Mouse (Mus musculus): ENCODE measurements around the gene Myh10. TPM values are rescaled to one million over a fixed set of nuclear protein-coding genes. Genes with fewer than 3 reads are reported as not detected.
"Not testable (repeated sequence)": the region's sequence is repeated elsewhere in the genome, so short reads cannot be mapped to it uniquely, and the experiment has no call there.

Gene Myh10
- polyA plus RNA-seq, 1 experiment from 2014 or later, result 219 TPM

DNA sequence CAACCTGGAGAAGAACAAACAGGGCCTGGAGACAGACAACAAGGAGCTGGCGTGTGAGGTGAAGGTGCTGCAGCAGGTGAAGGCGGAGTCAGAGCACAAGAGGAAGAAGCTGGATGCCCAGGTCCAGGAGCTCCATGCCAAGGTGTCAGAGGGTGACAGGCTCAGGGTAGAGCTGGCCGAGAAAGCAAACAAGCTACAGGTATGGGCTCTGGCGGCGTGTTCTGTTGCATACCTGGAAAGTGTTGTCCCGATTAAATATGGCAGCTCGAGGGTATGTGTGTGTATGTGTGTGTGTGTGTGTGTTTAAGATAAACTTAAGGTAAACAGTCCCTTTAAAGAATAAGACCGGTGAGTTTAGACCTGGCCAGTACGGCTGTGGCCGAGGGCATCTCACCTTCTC lies 106.9 kb downstream of the Myh10 start:
- H3K36me3 ChIP-seq, result peaks cover 99% of the 10 kb centered on the region
- no peaks in the 10 kb centered on the region for H3K9me3 ChIP-seq (replicated peaks)
- no peaks in the 10 kb centered on the region for H3K27me3 ChIP-seq (replicated peaks)
- no peaks in the 10 kb centered on the region for H3K4me1 ChIP-seq (replicated peaks)
- ATAC-seq (ENCODE audit: insufficient number of reproducible peaks, low FRiP score), result no peak
- WGBS, result 93% methylated on average over 10 of the region's 10 CpGs
- no peak overlapping the region for H3K27ac ChIP-seq (ENCODE audit: poor library complexity, severe bottlenecking)
- H3K4me2 ChIP-seq, result no peak overlapping the region
- H3K9ac ChIP-seq, result no peak overlapping the region
- no peak overlapping the region for H3K4me3 ChIP-seq

DNA sequence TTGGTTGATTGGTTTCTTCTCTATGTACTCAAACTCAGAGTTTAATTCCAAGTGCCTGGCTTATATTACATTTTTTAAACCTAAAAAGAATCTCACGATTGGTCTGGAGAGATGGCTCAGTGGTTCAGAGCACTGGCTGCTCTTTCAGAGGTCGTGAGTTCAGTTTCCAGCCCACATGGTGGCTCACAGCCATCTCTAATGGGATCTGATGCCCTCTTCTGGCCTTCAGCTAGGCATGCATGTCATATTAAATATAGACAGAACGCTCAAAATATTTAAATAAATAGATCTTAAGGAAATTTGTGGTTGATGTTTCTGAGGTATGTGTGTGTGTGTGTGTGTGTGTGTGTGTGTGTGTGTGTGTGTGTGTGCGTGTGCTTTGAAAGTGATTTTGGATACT lies 113.8 kb downstream of the Myh10 start:
- no peak overlapping the region for H3K4me3 ChIP-seq
- no peak overlapping the region for H3K9ac ChIP-seq
- H3K27me3 ChIP-seq (replicated peaks), result no peaks in the 10 kb centered on the region
- peaks cover 98% of the 10 kb centered on the region for H3K36me3 ChIP-seq
- no peak overlapping the region for H3K4me2 ChIP-seq
- 74% methylated on average over 4 of the region's 4 CpGs for WGBS
- ATAC-seq (ENCODE audit: insufficient number of reproducible peaks, low FRiP score), result no peak
- H3K4me1 ChIP-seq (replicated peaks), result no peaks in the 10 kb centered on the region
- no peak overlapping the region for H3K27ac ChIP-seq (ENCODE audit: poor library complexity, severe bottlenecking)
- no peaks in the 10 kb centered on the region for H3K9me3 ChIP-seq (replicated peaks)

DNA sequence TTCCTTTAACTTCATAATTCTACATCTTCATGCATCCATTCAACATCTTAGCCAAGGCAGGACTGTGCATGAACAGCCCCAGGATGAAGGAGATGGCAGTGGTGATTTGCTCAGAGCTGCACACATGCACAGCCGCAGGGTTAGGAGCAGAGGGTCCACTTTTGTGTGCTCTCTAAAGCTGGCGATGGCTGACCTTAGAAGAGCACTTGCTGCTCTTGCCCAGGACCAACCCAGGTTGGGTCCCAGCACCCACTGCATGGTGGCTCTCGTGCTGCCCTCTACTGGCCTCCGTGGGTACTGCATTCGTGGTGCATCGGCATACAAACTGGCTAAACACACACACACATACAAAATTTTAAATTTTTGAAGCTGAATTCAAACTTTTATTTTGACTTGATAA lies 116.4 kb downstream of the Myh10 start:
- Histone ChIP-seq H3K4me3 (no peak overlapping the region), H3K4me2 (no peak overlapping the region), H3K9me3 (replicated peaks) (no peaks in the 10 kb centered on the region), H3K27me3 (replicated peaks) (no peaks in the 10 kb centered on the region), H3K4me1 (replicated peaks) (no peaks in the 10 kb centered on the region), H3K36me3 (peaks cover 98% of the 10 kb centered on the region), H3K9ac (no peak overlapping the region), H3K27ac (ENCODE audit: poor library complexity, severe bottlenecking) (no peak overlapping the region)
- ATAC-seq (ENCODE audit: insufficient number of reproducible peaks, low FRiP score), result no peak
- WGBS, result 38% methylated on average over 6 of the region's 6 CpGs

DNA sequence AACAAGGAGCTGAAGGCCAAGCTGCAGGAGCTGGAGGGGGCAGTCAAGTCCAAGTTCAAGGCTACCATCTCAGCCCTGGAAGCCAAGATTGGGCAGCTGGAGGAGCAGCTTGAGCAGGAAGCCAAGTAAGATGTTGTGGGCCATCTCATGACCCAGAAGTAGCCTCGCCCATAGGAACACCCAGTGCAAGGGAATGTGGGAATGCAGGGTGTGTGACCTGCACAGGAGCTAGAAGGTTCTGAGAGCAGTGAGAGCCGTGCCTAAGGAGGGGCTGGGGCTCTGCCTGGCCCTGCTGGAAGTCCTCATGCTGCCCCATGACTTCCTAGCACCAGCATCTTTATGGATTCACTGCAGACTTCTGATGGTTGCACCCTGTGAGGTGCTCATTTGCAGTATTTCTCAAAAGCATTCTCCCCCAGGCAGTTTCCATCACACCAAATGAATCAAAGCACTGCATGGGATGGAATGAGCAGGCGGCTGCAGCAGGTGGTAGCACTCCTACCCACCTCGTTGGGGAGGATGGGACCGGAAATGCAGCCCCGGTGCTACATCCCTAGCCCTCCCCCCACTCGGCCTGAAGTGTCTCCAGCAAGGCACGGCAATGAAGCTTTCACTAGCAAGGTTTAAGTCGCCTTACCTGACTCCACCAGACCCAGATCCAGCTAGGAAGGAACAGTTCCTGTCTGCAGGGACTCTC lies 120.7 kb downstream of the Myh10 start:
- H3K9me3 ChIP-seq (replicated peaks), result no peaks in the 10 kb centered on the region
- no peaks in the 10 kb centered on the region for H3K4me1 ChIP-seq (replicated peaks)
- H3K4me3 ChIP-seq, result no peak overlapping the region
- ATAC-seq (ENCODE audit: insufficient number of reproducible peaks, low FRiP score), result no peak
- no peak overlapping the region for H3K4me2 ChIP-seq
- 80% methylated on average over 9 of the region's 9 CpGs for WGBS
- no peaks in the 10 kb centered on the region for H3K27me3 ChIP-seq (replicated peaks)
- H3K27ac ChIP-seq (ENCODE audit: poor library complexity, severe bottlenecking), result no peak overlapping the region
- peaks cover 95% of the 10 kb centered on the region for H3K36me3 ChIP-seq
- H3K9ac ChIP-seq, result no peak overlapping the region

DNA sequence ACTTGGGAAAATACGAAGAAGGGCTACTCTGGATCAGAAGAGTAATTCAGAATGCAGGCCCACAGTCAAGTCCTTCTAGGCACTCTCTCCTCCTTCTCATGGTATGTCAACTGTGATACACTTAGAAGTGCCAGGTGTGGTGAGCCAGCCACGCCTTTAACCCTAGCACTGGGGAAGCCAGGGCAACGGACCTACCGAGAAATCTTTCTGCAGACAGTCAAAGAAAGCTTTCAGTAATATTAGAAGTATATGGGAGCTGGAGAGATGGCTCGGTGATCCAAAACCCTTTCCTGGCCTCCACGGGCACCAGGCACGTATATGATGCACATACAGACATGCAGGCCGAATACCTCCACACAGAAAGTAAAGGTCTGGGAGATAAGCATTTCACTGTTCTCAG lies 127.1 kb downstream of the Myh10 start:
- H3K9ac ChIP-seq, result no peak overlapping the region
- 87% methylated on average over 8 of the region's 8 CpGs for WGBS

DNA sequence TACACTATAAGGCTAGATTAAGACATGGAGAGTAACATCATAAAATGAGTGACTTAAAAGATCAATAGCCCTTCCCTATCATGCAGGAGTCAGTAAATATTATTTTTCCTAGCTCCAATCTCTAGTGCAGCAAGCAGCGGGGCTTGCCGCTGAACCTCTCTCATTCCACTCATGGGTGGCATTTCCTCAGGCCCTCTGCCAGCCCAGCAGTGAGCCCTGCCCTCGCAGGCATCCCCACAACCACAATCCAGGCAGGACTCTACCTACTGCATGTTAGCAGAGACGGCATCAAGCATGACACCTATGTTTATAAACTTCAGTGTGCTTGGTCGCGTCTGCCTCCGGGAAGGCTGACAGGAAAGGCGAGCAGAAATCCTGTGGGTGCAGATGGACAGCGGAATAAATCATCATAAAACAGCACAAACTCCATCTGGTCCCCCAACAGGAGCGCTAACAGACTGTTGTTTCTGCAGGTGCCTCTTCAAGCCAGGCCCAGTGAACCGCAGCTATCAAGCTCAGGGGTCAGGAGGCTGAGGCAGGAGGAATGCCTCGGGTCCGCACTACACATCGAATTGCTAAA lies 128.0 kb downstream of the Myh10 start:
- Histone ChIP-seq H3K36me3 (peaks cover 85% of the 10 kb centered on the region), H3K27ac (ENCODE audit: poor library complexity, severe bottlenecking) (no peak overlapping the region), H3K4me3 (no peak overlapping the region), H3K9ac (no peak overlapping the region), H3K9me3 (replicated peaks) (no peaks in the 10 kb centered on the region), H3K4me2 (no peak overlapping the region), H3K27me3 (replicated peaks) (no peaks in the 10 kb centered on the region), H3K4me1 (replicated peaks) (no peaks in the 10 kb centered on the region)
- 93% methylated on average over 14 of the region's 14 CpGs for WGBS
- no peak for ATAC-seq (ENCODE audit: insufficient number of reproducible peaks, low FRiP score)

More for the DNA sequence above, 127.1 kb downstream of the Myh10 start:
- no peak for ATAC-seq (ENCODE audit: insufficient number of reproducible peaks, low FRiP score)
- no peaks in the 10 kb centered on the region for H3K4me1 ChIP-seq (replicated peaks)
- no peaks in the 10 kb centered on the region for H3K27me3 ChIP-seq (replicated peaks)
- H3K36me3 ChIP-seq, result peaks cover 87% of the 10 kb centered on the region
- no peak overlapping the region for H3K4me2 ChIP-seq
- H3K4me3 ChIP-seq, result no peak overlapping the region
- H3K27ac ChIP-seq (ENCODE audit: poor library complexity, severe bottlenecking), result no peak overlapping the region
- no peaks in the 10 kb centered on the region for H3K9me3 ChIP-seq (replicated peaks)

DNA sequence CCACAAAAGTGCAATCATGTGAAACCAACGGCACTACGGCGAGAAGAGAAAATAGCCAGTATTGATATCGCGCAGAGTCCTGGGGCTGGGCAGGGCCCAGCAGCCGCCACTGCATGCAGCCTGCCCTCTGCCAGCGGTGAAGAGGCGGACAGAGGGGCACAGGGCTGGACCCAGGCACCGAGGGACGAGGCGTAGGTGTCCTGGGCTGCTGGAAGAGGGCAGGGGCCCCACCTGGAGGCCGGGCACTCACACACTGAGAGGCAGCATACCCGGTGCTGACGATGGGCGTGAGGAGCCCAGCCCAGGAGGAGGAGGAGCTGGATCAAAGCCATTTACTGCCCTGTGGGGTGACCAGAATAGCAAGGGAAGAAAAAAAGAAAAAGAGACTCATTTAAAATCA lies 131.0 kb downstream of the Myh10 start:
- 85% methylated on average over 15 of the region's 15 CpGs for WGBS
- H3K27me3 ChIP-seq (replicated peaks), result no peaks in the 10 kb centered on the region
- H3K27ac ChIP-seq (ENCODE audit: poor library complexity, severe bottlenecking), result no peak overlapping the region
- H3K36me3 ChIP-seq, result peaks cover 79% of the 10 kb centered on the region
- no peak overlapping the region for H3K9ac ChIP-seq
- no peak for ATAC-seq (ENCODE audit: insufficient number of reproducible peaks, low FRiP score)
- H3K4me1 ChIP-seq (replicated peaks), result peaks cover 11% of the 10 kb centered on the region
- no peak overlapping the region for H3K4me2 ChIP-seq
- no peak overlapping the region for H3K4me3 ChIP-seq
- no peaks in the 10 kb centered on the region for H3K9me3 ChIP-seq (replicated peaks)

DNA sequence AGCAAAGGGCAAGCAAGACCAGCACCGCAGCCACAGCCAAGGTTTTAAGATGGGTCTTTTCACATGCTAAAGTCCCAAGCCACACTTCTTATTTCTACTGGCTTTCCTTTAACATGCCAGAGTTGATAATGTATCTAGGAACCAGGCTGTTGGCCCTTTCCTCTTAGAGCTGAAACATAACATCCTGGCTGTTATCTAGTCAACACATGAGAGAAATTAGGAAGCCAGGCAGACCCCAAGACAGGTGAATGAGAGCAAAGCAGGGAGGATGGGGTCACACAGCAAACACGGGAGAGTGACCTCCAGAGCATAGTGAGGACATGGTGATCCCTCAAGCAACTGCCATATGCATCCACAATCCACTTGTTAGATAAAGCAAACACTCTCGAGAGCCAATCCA lies 135.4 kb downstream of the Myh10 start:
- Histone ChIP-seq H3K27me3 (replicated peaks) (no peaks in the 10 kb centered on the region), H3K9ac (no peak overlapping the region), H3K4me3 (no peak overlapping the region), H3K9me3 (replicated peaks) (no peaks in the 10 kb centered on the region), H3K36me3 (peaks cover 66% of the 10 kb centered on the region), H3K4me2 (no peak overlapping the region), H3K4me1 (replicated peaks) (peaks cover 13% of the 10 kb centered on the region), H3K27ac (ENCODE audit: poor library complexity, severe bottlenecking) (no peak overlapping the region)
- no peak for ATAC-seq (ENCODE audit: insufficient number of reproducible peaks, low FRiP score)
- WGBS, result 63% methylated on average over 3 of the region's 3 CpGs

DNA sequence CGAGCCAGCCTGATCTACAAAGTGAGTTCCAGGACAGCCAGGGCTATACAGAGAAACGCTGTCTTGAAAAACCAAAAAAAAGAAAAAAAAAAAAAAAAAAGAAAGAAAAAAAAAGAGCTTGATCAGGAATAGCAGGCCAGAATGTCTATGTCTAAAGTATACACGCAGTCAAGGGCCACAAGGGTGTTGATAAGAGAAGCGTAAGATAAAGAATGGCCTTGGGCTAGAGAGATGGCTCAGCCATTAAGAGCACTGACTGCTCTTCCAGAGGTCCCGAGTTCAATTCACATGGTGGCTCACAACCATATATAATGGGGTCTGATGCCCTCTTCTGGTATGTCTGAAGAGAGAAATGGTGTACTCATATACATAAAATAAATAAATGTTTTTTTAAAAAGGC lies 140.2 kb downstream of the Myh10 start:
- not testable (repeated sequence) for H3K4me2 ChIP-seq; H3K4me3 ChIP-seq; H3K9ac ChIP-seq; ATAC-seq (ENCODE audit: insufficient number of reproducible peaks, low FRiP score); H3K27ac ChIP-seq (ENCODE audit: poor library complexity, severe bottlenecking); H3K27me3 ChIP-seq (replicated peaks); H3K9me3 ChIP-seq (replicated peaks)
- H3K4me1 ChIP-seq (replicated peaks), result peaks cover 13% of the 10 kb centered on the region
- WGBS, result 81% methylated on average over 5 of the region's 5 CpGs
- H3K36me3 ChIP-seq, result peaks cover 76% of the 10 kb centered on the region

DNA sequence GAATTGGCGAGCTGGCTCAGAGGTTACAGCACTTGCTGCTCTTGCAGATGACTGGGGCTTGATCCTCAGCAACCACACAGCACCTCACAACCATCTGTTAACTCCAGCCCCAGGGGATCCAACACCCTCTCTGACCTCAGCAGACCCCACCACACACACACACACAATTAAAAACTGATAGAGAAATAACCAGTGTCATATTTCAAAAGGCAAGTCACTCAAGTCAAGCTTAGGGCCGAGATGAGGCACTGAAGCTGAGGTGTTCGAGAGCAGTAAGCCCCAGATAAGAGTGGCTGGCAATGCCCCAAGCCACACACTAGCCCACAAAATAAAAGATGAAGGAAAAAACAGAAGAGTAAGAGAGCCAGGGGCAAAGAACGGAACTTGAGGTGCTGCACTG lies 141.4 kb downstream of the Myh10 start:
- Histone ChIP-seq H3K4me2 (no peak overlapping the region), H3K9me3 (replicated peaks) (no peaks in the 10 kb centered on the region), H3K27ac (ENCODE audit: poor library complexity, severe bottlenecking) (no peak overlapping the region), H3K36me3 (peaks cover 73% of the 10 kb centered on the region), H3K4me1 (replicated peaks) (0 out of 2 replicates have a peak, but pooled peaks cover 5% of the 10 kb centered on the region), H3K9ac (no peak overlapping the region), H3K27me3 (replicated peaks) (no peaks in the 10 kb centered on the region), H3K4me3 (no peak overlapping the region)
- 38% methylated on average over 4 of the region's 4 CpGs for WGBS
- ATAC-seq (ENCODE audit: insufficient number of reproducible peaks, low FRiP score), result no peak

DNA sequence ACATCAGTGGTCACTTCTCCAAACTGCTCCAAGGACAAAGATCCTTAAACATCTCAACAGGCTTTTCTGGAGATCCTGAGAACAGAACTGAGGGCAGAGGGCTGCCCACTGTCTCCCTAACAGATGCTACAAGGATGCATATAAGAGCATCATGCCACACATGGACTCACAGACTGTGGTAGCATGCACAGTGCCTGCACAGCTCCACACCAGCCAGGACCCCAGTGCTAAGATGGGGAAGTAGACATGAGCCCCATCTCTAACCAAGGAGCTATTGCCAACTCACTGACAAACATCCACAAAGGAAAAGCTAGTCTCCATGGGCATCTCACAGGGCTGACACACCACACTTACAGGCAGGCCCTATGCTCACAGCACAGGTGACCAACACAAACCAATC lies 142.2 kb downstream of the Myh10 start:
- Histone ChIP-seq H3K4me1 (replicated peaks) (0 out of 2 replicates have a peak, but pooled peaks cover 5% of the 10 kb centered on the region), H3K4me2 (no peak overlapping the region), H3K36me3 (peaks cover 69% of the 10 kb centered on the region), H3K27me3 (replicated peaks) (no peaks in the 10 kb centered on the region), H3K9ac (no peak overlapping the region), H3K9me3 (replicated peaks) (no peaks in the 10 kb centered on the region), H3K4me3 (no peak overlapping the region), H3K27ac (ENCODE audit: poor library complexity, severe bottlenecking) (no peak overlapping the region)
- ATAC-seq (ENCODE audit: insufficient number of reproducible peaks, low FRiP score), result no peak

DNA sequence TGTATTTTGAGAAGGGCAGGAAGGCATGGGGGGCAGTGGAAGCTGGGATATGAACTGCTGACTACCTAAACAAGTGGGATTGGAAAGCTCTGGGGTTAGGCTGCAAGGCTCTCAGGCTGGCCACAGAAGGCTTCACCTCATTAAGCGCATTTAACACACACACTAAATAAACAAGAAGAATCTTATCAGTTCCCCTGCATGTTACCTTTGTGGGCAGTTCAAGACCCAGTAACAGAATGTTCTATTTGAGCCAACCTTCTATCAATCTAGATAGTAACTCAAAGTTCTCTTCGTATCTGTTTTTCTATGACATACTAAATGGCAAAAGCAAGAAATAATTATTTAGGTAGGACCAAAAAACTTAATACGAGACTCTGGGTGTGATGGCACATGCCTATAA lies 143.7 kb downstream of the Myh10 start:
- H3K36me3 ChIP-seq, result peaks cover 71% of the 10 kb centered on the region
- H3K4me1 ChIP-seq (replicated peaks), result 0 out of 2 replicates have a peak, but pooled peaks cover 5% of the 10 kb centered on the region
- H3K9me3 ChIP-seq (replicated peaks), result no peaks in the 10 kb centered on the region
- no peaks in the 10 kb centered on the region for H3K27me3 ChIP-seq (replicated peaks)
- H3K9ac ChIP-seq, result no peak overlapping the region
- H3K4me2 ChIP-seq, result no peak overlapping the region
- H3K27ac ChIP-seq (ENCODE audit: poor library complexity, severe bottlenecking), result no peak overlapping the region
- no peak for ATAC-seq (ENCODE audit: insufficient number of reproducible peaks, low FRiP score)
- WGBS, result 87% methylated on average over 3 of the region's 3 CpGs
- no peak overlapping the region for H3K4me3 ChIP-seq

Measured in heart, embryonic 12.5 days (tissue).